Mouse (Mus musculus): ENCODE measurements at regions not wholly inside any gene's neighbourhood (a gene's known extent, or its start where the extent isn't known, plus 50 kb on each side); places are given as distances from the start of the nearest gene placed in this dataset.

GRCm38 (mm10) chr7:73592857-73593256, 51.2 kb upstream of the Chd2 start:
- H3K27ac ChIP-seq, result no peak overlapping the region
- 89% methylated on average over 5 of the region's 5 CpGs for WGBS

More at GRCm38 (mm10) chr7:73592857-73593256, 51.2 kb upstream of the Chd2 start:
- DNase-seq (ENCODE audit: low spot score), result no peak
- H3K9ac ChIP-seq (replicated peaks; ENCODE audit: low read length), result no peak overlapping the region
- no peaks in the 10 kb centered on the region for H3K9me3 ChIP-seq (ENCODE audit: low read length)
- no peaks in the 10 kb centered on the region for H3K36me3 ChIP-seq (ENCODE audit: insufficient read depth, low read length)
- H3K4me3 ChIP-seq (ENCODE audit: low read length), result no peak overlapping the region
- no peak overlapping the region for H3K4me2 ChIP-seq (ENCODE audit: low read depth, low read length)
- TF ChIP-seq CTCF (IDR thresholded peaks at IDR 0.05; ENCODE audit: low read depth), result no peak
- no peak for ATAC-seq
- peaks cover 18% of the 10 kb centered on the region for H3K4me1 ChIP-seq (ENCODE audit: insufficient read depth, low read length)
- no peaks in the 10 kb centered on the region for H3K27me3 ChIP-seq (ENCODE audit: insufficient read depth, low read length)

All from hindbrain, postnatal 0 days (tissue).